1 mouse cellular context compared by ENCODE assay signal in the genomic region with DNA sequence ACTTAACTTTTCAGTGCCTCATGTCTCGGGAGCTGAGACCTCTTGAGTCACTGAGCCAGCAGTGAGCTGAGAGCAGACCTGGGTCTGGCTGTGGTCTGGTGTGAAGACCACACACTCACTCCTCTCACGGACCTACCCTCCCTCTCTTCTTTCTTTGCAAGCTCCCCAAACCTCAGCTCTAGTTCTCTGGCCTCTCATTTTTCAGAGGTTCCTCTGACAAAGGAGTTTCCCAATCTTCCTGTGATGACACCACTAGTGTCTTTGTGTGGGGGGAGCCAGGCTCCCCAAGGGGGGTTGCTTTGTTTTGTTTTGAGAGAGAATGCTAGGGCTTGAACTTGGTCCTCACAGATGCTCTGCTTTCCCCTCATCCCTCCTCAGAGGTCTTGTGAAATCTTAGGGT.
A peak's percentile ranks its signal among the peaks of the same experiment; 100 is the strongest.
TF ChIP-seq lines count a peak whose summit lies in the region.

No protein-coding gene starts in this region.

TF ChIP-seq in CH12.LX, 34 proteins besides CTCF, POLR2A, EP300 and RAD21:
- TF ChIP-seq MYC (IDR thresholded peaks at IDR 0.05; ENCODE audit: low read depth, low read length) (0 out of 2 replicates have a peak, but pooled peaks have one; percentile 32), E2F4 (IDR thresholded peaks at IDR 0.05; ENCODE audit: insufficient replicate concordance, low read depth, low read length) (no peak)
